Comparison of ENCODE assay signal across 22 mouse cellular contexts in the genomic region with DNA sequence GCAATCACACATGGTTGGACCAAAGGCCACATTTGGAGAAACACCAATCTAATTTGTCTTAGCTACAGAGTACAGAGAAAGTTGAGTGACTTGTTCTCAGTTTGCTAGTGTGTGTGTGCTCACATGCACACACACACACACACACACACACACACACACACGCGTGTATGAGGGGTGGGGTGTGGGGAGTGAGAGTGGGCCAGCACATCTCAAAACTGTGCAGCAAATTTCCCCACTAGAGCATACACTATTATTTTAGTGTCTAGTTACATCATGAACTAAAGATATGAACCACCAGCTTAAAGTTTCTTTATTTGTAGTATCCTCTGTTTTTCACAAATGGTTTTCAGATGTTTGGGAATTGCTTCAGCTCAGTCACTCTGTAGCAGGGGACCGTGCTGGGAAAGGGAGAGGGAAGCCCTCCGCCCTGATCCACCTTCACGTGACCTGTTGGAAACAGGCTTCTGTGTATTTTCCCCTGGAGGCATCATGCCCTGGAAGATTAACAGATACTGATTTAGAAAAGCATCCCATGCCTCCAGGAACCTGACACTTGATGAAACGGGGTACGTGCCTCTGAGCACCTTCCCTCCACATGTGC. TPM values are rescaled to one million over a fixed set of nuclear protein-coding genes. Genes with fewer than 3 reads are reported as not detected.
DNase-seq lines count a peak whose midpoint lies in the region; ATAC-seq lines count a peak whose summit lies in the region.
"Had no signal": no experiment of that assay in that cellular context is flagged by ENCODE, and none has a peak within 500 bp of the region (broad histone marks: within the 10 kb centered on the region; RNA-seq: fewer than 3 reads in every experiment).

No protein-coding gene starts in this region.

- no peak overlapping the region for H3K27ac ChIP-seq in embryonic facial prominence, embryonic 15.5 days (replicated peaks)
- H3K27ac ChIP-seq: forebrain, embryonic 12.5 days; heart, embryonic 10.5 days; hindbrain, embryonic 12.5 days had no signal

- H3K4me1 ChIP-seq in embryonic facial prominence, embryonic 15.5 days: peaks cover 12% of the 10 kb centered on the region; the same call in 1 of the 2 replicates
- H3K4me1 ChIP-seq: forebrain, embryonic 12.5 days; heart, embryonic 10.5 days; hindbrain, embryonic 12.5 days had no signal

- intact Hi-C loops in left cerebral cortex, postnatal 10 days (cut with DNase I): no loop called here

- H3K4me3 ChIP-seq in embryonic facial prominence, embryonic 15.5 days (replicated peaks): no peak overlapping the region
- H3K4me3 ChIP-seq: forebrain, embryonic 12.5 days; heart, embryonic 10.5 days; hindbrain, embryonic 12.5 days had no signal

- ATAC-seq in embryonic facial prominence, embryonic 15.5 days (ENCODE audit: insufficient number of reproducible peaks, low FRiP score, low TSS enrichment, low read depth): no peak
- ATAC-seq: forebrain, embryonic 16.5 days; hindbrain, embryonic 16.5 days; inflammation-experienced regulatory T-cells, adult 6 months; intestine, postnatal 0 days had no signal

- H3K27me3 ChIP-seq in embryonic facial prominence, embryonic 15.5 days: no peaks in the 10 kb centered on the region
- H3K27me3 ChIP-seq: forebrain, embryonic 12.5 days; hindbrain, embryonic 12.5 days had no signal

- 0 out of 2 replicates have a peak overlapping the region, but pooled peaks have one; percentile 1 for H3K4me2 ChIP-seq in embryonic facial prominence, embryonic 15.5 days (replicated peaks)
- H3K4me2 ChIP-seq: forebrain, embryonic 12.5 days; hindbrain, embryonic 12.5 days had no signal

- DNase-seq in embryo, embryonic 11 days: peak; percentile 16
- DNase-seq in embryo, embryonic 9.5 days (ENCODE audit: extremely low spot score): no peak
- peak; percentile 22 for DNase-seq in retina, postnatal 1 day
- no peak for DNase-seq in retina, embryonic 14.5 days (ENCODE audit: low spot score)
- DNase-seq in cerebellum, postnatal 36 days: no peak
- DNase-seq in left cerebral cortex, postnatal 10 days (ENCODE audit: extremely low spot score in 1 of 2, low spot score in 2 of 2): no peak
- DNase-seq: adrenal gland, postnatal 10 days; cerebellum, adult 11 months; cerebellum, postnatal 10 days; gastrocnemius, postnatal 36 days; heart, adult 18-20 months; heart, postnatal 10 days; heart, postnatal 4 days had no signal

- no peaks in the 10 kb centered on the region for H3K36me3 ChIP-seq in embryonic facial prominence, embryonic 15.5 days
- H3K36me3 ChIP-seq: forebrain, embryonic 12.5 days; heart, embryonic 10.5 days; hindbrain, embryonic 12.5 days had no signal

- no peak overlapping the region for H3K9ac ChIP-seq in embryonic facial prominence, embryonic 15.5 days
- H3K9ac ChIP-seq: forebrain, embryonic 12.5 days; hindbrain, embryonic 12.5 days had no signal

- no peaks in the 10 kb centered on the region for H3K9me3 ChIP-seq in embryonic facial prominence, embryonic 15.5 days (replicated peaks)
- H3K9me3 ChIP-seq: forebrain, embryonic 12.5 days; heart, embryonic 10.5 days; hindbrain, embryonic 12.5 days had no signal

- WGBS in embryonic facial prominence, embryonic 15.5 days: 20% methylated on average over 7 of the region's 7 CpGs

RNA-seq across cellular contexts. Expression of a gene that starts 13.1 kb away (rescaled TPM):
- 34.2 and 38.0 TPM in 2 replicates for polyA plus RNA-seq in embryonic facial prominence, embryonic 15.5 days (2015; fragmentation: Nextera tagmentation; extraction: Ambion mirVana)
- total RNA-seq in left cerebral cortex, postnatal 10 days (2021): 1 to 10 TPM; 6.4 to 8.5 TPM
- total RNA-seq: MEL had no signal

Comparison
In these comparisons a context has a peak if more than half of its experiments do, and no peak if none do; other contexts are left out.
1. DNase-seq: peak in embryo, embryonic 11 days (single experiment) and retina, postnatal 1 day (single experiment); none in embryo, embryonic 9.5 days (single experiment), retina, embryonic 14.5 days (single experiment), cerebellum, postnatal 36 days (0 of 2) and left cerebral cortex, postnatal 10 days (0 of 2).